Mouse (Mus musculus) lung, postnatal 25 days (tissue): Measurements from ENCODE around the gene Plg.

Experiments used
- DNase-seq: peaks from one replicate; pipeline ENCODE4 v3.0.0; 2022; ENCODE audit warnings: low spot score

The Plg gene

GRCm38 (mm10) chr17:12387781-12388180 is 9.4 kb downstream of the Plg start:
- DNase-seq: no peak

- no peak for DNase-seq
These were observed 9.8 kb downstream of the Plg start for GRCm38 (mm10) chr17:12388239-12388638.

- no peak for DNase-seq
These were observed 17.8 kb downstream of the Plg start for GRCm38 (mm10) chr17:12396163-12396677.

GRCm38 (mm10) chr17:12403420-12403819 is 25.0 kb downstream of the Plg start:
- peak; percentile 47 for DNase-seq

- DNase-seq: no peak
These were observed 31.0 kb downstream of the Plg start for GRCm38 (mm10) chr17:12409346-12409944.

- peak; percentile 84 for DNase-seq
These were observed 33.9 kb downstream of the Plg start for GRCm38 (mm10) chr17:12412181-12412890.

- DNase-seq: no peak
These were observed 34.5 kb downstream of the Plg start for GRCm38 (mm10) chr17:12412891-12413237.

GRCm38 (mm10) chr17:12415031-12415735 is 36.8 kb downstream of the Plg start:
- DNase-seq: no peak

GRCm38 (mm10) chr17:12415741-12416140 is 37.3 kb downstream of the Plg start:
- no peak for DNase-seq

GRCm38 (mm10) chr17:12416250-12416895 is 38.0 kb downstream of the Plg start:
- DNase-seq: peak; percentile 75

GRCm38 (mm10) chr17:12419491-12420079 is 41.2 kb downstream of the Plg start:
- DNase-seq: no peak

GRCm38 (mm10) chr17:12420886-12421574 is 42.6 kb downstream of the Plg start:
- DNase-seq: no peak

GRCm38 (mm10) chr17:12422143-12422542 is 43.7 kb downstream of the Plg start:
- no peak for DNase-seq

- no peak for DNase-seq
These were observed 48.7 kb downstream of the Plg start for GRCm38 (mm10) chr17:12427156-12427555.

GRCm38 (mm10) chr17:12428369-12428768 is 50.0 kb downstream of the Plg start:
- peak; percentile 31 for DNase-seq

GRCm38 (mm10) chr17:12431707-12432106 is 53.3 kb downstream of the Plg start:
- no peak for DNase-seq

GRCm38 (mm10) chr17:12437771-12438170 is 59.4 kb downstream of the Plg start:
- DNase-seq: no peak

- no peak for DNase-seq
These were observed 66.2 kb downstream of the Plg start for GRCm38 (mm10) chr17:12444561-12444960.

- DNase-seq: no peak
These were observed 72.8 kb downstream of the Plg start for GRCm38 (mm10) chr17:12451234-12451633.

GRCm38 (mm10) chr17:12452862-12453531 is 74.6 kb downstream of the Plg start:
- DNase-seq: no peak

- no peak for DNase-seq
These were observed 75.3 kb downstream of the Plg start for GRCm38 (mm10) chr17:12453691-12454090.
